Mouse (Mus musculus): ENCODE measurements around the gene Gpld1. TPM values are rescaled to one million over a fixed set of nuclear protein-coding genes. Genes with fewer than 3 reads are reported as not detected.

Gpld1 gene
- polyA plus RNA-seq (2015; fragmentation: Nextera tagmentation; extraction: Ambion mirVana) = 0.31 and 0.32 TPM in 2 replicates

DNA sequence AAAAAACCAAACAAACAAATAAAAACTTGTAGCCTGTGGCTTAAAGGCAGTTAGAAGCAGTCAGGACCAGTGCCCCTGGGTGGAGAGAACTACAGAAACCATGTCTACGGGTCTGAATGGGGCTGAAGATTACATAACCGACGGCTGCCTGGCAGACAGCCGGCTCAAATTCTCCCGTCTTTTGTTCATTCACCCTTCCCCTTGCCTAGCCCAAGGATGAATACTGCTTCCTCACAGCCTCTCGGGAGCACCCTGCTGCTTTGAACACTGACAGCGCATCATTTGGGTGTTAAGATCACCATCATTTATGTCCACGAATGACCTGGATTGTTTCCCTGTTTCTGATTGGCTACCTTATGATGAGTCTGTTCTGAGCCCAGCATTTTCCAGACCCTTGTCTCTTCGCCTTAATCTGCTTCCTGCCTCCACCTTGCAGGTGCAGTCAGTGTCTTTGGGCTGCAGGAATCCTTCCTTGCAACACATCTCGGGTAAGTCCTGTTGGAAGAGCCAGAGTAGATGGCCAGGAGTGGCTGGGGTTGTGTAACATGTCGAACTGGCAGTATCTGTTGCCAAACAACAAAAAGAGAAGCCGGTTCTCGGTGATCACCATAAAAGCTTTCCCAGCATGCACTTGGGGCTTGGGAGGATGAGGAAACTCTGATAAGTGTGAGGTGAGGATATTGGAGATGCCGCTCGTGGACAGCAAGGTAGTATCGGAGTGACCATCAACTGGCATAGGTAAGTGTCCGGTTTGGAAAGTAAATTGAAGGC is at the start of gene Gpld1:
Gene Gpld1, plus strand, starts transcription at position 641 of the 771 bp plus-strand sequence.
- Histone ChIP-seq H3K27ac (no peak within 1 kb of the TSS), H3K9me3 (replicated peaks) (no peaks in the 10 kb centered on the region)

DNA sequence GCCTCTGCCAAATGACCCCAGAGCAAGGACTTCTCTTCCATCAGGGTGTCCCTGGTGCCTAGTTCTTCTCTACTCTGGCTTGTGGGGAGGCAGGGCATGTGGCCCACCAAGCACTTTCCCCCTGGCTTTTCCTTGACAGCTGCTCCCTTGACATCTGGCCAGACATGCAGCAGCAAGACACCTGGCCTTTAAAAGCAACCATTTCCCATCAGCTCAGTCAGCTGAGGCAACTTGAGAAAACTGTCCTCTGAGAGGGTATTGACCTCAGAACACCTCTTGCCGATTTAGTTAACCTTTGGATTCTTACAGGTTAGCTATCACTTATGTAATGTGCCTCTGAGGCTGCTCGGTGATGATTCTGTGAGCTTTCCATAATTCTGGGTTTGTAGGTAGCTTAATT is 49.1 kb upstream of the Gpld1 start:
- Histone ChIP-seq H3K4me2 (no peak overlapping the region), H3K36me3 (no peaks in the 10 kb centered on the region), H3K27ac (no peak overlapping the region), H3K4me3 (no peak overlapping the region), H3K9ac (no peak overlapping the region), H3K4me1 (replicated peaks) (no peaks in the 10 kb centered on the region), H3K27me3 (no peaks in the 10 kb centered on the region), H3K9me3 (replicated peaks) (no peaks in the 10 kb centered on the region)
- ATAC-seq (replicated peaks; ENCODE audit: insufficient number of reproducible peaks, insufficient read depth, low FRiP score, low read depth) = no peak
- 77% methylated on average over 2 of the region's 2 CpGs for WGBS

More for the DNA sequence above, at the start of gene Gpld1:
- H3K9ac ChIP-seq = no peak within 1 kb of the TSS
- no peaks in the 10 kb centered on the region for H3K36me3 ChIP-seq
- no peak for ATAC-seq (replicated peaks; ENCODE audit: insufficient number of reproducible peaks, insufficient read depth, low FRiP score, low read depth)
- no peak within 1 kb of the TSS for H3K4me2 ChIP-seq
- H3K4me1 ChIP-seq (replicated peaks) = peaks cover 10% of the 10 kb centered on the region
- 58% methylated on average over 17 of the region's 17 CpGs for WGBS
- no peak within 1 kb of the TSS for H3K4me3 ChIP-seq
- H3K27me3 ChIP-seq = no peaks in the 10 kb centered on the region

DNA sequence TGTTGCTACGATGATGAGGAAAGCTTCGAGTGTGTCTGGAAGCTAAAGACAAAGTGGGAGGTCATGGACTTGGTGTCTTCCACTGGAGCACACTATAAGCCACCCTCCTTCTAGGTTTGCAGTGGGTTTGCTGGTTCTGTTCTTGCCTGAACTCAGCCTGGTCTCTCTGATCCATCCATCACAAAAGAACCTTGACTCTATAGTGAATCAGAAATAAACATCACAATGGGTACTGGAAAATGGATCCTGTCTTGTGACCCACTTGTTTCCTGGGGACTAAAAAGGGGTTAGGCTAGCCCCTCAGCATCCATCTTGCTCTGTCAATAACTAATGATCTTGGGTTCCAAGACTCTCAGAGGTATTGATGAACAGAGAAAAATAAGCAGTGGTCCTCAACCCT is 41.0 kb upstream of the Gpld1 start:
- H3K4me1 ChIP-seq (replicated peaks) = peaks cover 3% of the 10 kb centered on the region; the same call in 1 of the 2 replicates
- H3K9me3 ChIP-seq (replicated peaks) = no peaks in the 10 kb centered on the region
- ATAC-seq (replicated peaks; ENCODE audit: insufficient number of reproducible peaks, insufficient read depth, low FRiP score, low read depth) = no peak
- H3K36me3 ChIP-seq = no peaks in the 10 kb centered on the region
- no peak overlapping the region for H3K27ac ChIP-seq
- H3K4me3 ChIP-seq = no peak overlapping the region
- WGBS = 85% methylated on average over 2 of the region's 2 CpGs
- H3K27me3 ChIP-seq = no peaks in the 10 kb centered on the region
- no peak overlapping the region for H3K9ac ChIP-seq
- no peak overlapping the region for H3K4me2 ChIP-seq

DNA sequence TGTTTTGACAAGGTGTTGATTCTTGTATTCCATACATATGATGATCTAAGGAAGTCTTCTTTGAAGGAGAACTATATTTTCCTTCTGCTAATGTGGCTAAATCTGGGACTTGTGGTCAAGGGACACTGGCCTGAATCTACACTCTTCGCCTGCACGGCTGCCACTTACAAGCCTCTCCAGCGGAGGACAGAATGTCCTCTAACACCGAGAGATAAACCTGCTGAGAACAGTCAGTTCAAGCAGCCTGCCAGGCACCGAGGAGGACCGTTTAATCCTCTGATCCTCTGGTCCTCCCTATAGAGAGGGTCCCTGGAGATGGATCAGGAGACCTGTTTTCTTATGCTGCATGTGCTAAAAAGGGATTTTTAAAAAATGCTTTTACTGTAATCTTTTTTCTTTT is 39.5 kb upstream of the Gpld1 start:
- H3K9ac ChIP-seq = no peak overlapping the region
- peaks cover 3% of the 10 kb centered on the region; the same call in 1 of the 2 replicates for H3K4me1 ChIP-seq (replicated peaks)
- H3K27me3 ChIP-seq = no peaks in the 10 kb centered on the region
- no peak overlapping the region for H3K4me3 ChIP-seq
- peak overlapping the region; percentile 37 for H3K27ac ChIP-seq
- peak; percentile 76; the same call in 1 of the 2 replicates for ATAC-seq (replicated peaks; ENCODE audit: insufficient number of reproducible peaks, insufficient read depth, low FRiP score, low read depth)
- 46% methylated on average over 6 of the region's 6 CpGs for WGBS
- no peak overlapping the region for H3K4me2 ChIP-seq
- H3K36me3 ChIP-seq = no peaks in the 10 kb centered on the region
- H3K9me3 ChIP-seq (replicated peaks) = no peaks in the 10 kb centered on the region

DNA sequence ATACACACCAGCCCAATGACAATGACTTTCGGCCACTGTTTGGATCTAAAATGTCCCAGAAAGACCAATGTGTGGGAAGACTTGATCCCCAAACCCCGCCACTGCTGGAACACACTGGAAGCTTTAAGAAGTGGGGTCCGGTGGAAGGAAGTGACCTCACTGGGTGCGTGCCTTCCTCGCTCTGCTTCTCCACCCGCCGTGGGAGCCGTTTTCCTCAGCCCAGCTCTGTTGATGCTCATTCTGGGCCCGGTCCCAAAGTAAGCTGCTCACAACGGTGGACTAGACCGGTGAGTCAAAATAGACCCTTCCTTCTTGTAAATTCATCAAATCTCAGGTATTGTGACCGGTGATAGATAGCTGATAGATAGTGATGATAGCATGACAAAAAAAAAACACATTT is 37.5 kb upstream of the Gpld1 start:
- H3K9ac ChIP-seq = no peak overlapping the region
- ATAC-seq (replicated peaks; ENCODE audit: insufficient number of reproducible peaks, insufficient read depth, low FRiP score, low read depth) = no peak
- no peak overlapping the region for H3K27ac ChIP-seq
- H3K4me3 ChIP-seq = no peak overlapping the region
- H3K36me3 ChIP-seq = no peaks in the 10 kb centered on the region
- WGBS = 79% methylated on average over 12 of the region's 12 CpGs
- H3K4me1 ChIP-seq (replicated peaks) = peaks cover 3% of the 10 kb centered on the region; the same call in 1 of the 2 replicates
- no peaks in the 10 kb centered on the region for H3K27me3 ChIP-seq
- no peak overlapping the region for H3K4me2 ChIP-seq
- H3K9me3 ChIP-seq (replicated peaks) = no peaks in the 10 kb centered on the region

DNA sequence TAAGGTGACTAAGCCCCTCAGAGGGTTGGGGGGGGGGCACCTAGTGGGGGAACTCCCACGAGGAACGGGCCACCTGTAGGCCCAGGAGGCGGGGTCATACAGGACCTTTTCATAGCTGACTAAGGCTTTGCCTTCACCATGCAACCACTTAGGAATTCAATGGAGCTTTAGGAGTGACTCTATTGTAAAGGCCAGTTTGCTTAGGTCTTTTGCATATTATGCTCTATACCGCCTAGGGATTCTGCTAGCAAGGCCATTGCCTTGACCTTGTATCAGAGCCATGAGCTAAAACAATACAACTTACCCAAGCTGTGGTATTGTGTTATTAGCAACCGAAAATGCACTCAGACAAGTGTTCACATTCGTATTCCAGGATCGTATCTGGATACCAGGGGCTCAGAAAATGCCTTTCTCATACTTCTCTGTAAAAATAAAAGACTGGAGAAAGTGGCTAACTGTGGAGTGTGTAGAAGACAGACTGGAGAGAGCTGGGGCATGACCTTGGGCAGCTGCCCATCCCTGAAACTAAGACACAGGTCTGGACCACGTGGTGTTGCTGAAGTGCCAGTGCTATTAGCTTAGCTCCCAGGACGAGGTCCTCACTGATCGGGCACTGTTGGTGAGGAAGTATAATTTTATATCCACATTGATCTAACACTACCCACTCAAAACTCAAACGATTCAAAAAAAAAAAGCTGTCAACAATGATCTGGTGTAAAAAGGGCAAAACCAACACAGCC is 36.0 kb upstream of the Gpld1 start:
- WGBS = 72% methylated on average over 11 of the region's 11 CpGs
- H3K4me3 ChIP-seq = no peak overlapping the region
- H3K9me3 ChIP-seq (replicated peaks) = no peaks in the 10 kb centered on the region
- peaks cover 9% of the 10 kb centered on the region; the same call in 1 of the 2 replicates for H3K36me3 ChIP-seq
- no peaks in the 10 kb centered on the region for H3K27me3 ChIP-seq
- peaks cover 3% of the 10 kb centered on the region; the same call in 1 of the 2 replicates for H3K4me1 ChIP-seq (replicated peaks)
- no peak overlapping the region for H3K27ac ChIP-seq
- H3K4me2 ChIP-seq = no peak overlapping the region
- no peak overlapping the region for H3K9ac ChIP-seq
- no peak for ATAC-seq (replicated peaks; ENCODE audit: insufficient number of reproducible peaks, insufficient read depth, low FRiP score, low read depth)

DNA sequence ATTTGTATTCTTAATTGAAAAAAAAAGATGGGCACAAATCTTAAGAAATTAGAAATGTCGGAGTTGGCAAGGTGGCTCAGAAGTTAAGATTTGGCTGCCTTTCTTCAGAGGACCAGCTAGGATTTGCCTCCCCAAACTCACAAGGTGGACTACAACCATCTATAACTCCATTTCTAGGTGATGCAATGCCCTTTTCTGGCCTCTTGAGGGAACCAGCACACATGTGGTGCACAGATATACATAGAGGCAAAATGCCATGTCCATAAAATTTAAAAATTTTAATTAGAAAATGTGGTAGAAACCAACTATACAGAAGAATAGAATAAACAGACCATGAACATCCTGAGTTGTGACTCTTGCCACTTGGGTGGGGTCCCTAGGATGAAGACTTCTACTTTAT is 33.8 kb upstream of the Gpld1 start:
- WGBS = 91% methylated on average over 1 of the region's 1 CpGs
- no peak overlapping the region for H3K4me3 ChIP-seq
- H3K27ac ChIP-seq = no peak overlapping the region
- no peaks in the 10 kb centered on the region for H3K27me3 ChIP-seq
- H3K36me3 ChIP-seq = peaks cover 9% of the 10 kb centered on the region; the same call in 1 of the 2 replicates
- H3K9ac ChIP-seq = no peak overlapping the region
- H3K9me3 ChIP-seq (replicated peaks) = no peaks in the 10 kb centered on the region
- H3K4me1 ChIP-seq (replicated peaks) = no peaks in the 10 kb centered on the region
- H3K4me2 ChIP-seq = no peak overlapping the region
- no peak for ATAC-seq (replicated peaks; ENCODE audit: insufficient number of reproducible peaks, insufficient read depth, low FRiP score, low read depth)

DNA sequence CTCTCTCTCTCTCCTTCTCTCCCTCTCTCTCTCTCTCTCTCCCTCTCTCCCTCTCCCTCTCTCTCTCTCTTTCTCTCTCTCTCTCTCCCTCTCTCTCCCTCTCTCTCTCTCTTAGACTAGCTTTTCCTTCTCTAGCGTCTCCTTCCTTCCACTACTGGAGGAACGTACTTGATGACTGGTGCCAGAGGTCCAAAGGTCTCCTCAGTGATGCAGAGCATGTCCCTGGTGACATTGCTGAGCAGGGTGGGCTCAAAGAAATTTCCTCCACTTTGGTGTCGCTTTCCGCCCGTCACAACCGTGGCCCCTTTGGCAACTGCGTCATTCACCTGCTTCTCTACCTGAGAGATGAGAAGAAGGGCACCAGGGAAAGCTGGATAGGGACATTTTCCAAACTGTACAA is 29.4 kb upstream of the Gpld1 start:
- Histone ChIP-seq H3K9ac (no peak overlapping the region), H3K27me3 (no peaks in the 10 kb centered on the region), H3K4me2 (no peak overlapping the region), H3K27ac (no peak overlapping the region), H3K4me3 (no peak overlapping the region), H3K9me3 (replicated peaks) (no peaks in the 10 kb centered on the region), H3K4me1 (replicated peaks) (peaks cover 8% of the 10 kb centered on the region; the same call in 1 of the 2 replicates), H3K36me3 (peaks cover 21% of the 10 kb centered on the region; the same call in 1 of the 2 replicates)
- WGBS = 90% methylated on average over 7 of the region's 7 CpGs
- no peak for ATAC-seq (replicated peaks; ENCODE audit: insufficient number of reproducible peaks, insufficient read depth, low FRiP score, low read depth)

DNA sequence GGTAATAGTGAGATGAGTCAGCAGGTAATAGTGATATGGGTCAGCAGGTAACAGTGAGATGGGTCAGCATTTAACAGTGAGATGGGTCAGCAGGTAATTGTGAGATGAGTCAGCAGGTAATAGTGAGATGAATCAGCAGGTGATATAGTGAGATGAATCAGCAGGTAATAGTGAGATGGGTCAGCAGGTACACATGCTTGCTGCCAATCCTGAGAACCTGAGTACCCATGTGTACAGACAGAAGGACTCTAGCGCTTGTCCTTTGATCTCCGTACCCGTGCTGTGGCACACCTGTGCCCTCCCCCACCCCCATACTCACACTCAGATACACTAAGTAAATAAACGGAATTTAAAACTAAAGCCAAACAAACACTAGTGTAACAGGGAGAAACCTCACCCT is 28.0 kb upstream of the Gpld1 start:
- Histone ChIP-seq H3K9ac (no peak overlapping the region), H3K4me1 (replicated peaks) (peaks cover 8% of the 10 kb centered on the region; the same call in 1 of the 2 replicates), H3K9me3 (replicated peaks) (no peaks in the 10 kb centered on the region), H3K4me3 (no peak overlapping the region), H3K36me3 (peaks cover 31% of the 10 kb centered on the region; the same call in 1 of the 2 replicates), H3K27ac (no peak overlapping the region), H3K4me2 (no peak overlapping the region), H3K27me3 (no peaks in the 10 kb centered on the region)
- ATAC-seq (replicated peaks; ENCODE audit: insufficient number of reproducible peaks, insufficient read depth, low FRiP score, low read depth) = no peak
- WGBS = 67% methylated on average over 4 of the region's 4 CpGs

DNA sequence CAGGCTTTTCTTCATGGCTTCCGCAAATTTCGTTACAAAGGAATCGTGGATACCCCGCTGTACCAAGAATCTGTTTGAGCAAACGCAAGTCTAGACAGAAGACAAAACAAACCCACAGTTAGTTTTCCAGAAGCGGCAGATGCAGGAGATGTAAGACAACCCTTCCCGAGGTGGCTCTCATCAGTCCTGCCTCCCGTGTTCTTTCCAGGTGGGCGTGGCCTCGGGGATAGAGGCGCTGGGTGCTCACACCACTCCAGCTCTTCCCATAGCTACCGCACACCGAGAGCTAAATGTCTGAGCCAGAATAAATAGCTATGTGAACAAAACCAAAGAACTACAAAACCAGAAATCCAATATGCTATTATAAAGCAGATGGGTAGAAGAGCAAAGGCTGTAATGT is 27.1 kb upstream of the Gpld1 start:
- 61% methylated on average over 13 of the region's 13 CpGs for WGBS
- ATAC-seq (replicated peaks; ENCODE audit: insufficient number of reproducible peaks, insufficient read depth, low FRiP score, low read depth) = no peak
- Histone ChIP-seq H3K9me3 (replicated peaks) (no peaks in the 10 kb centered on the region), H3K4me3 (no peak overlapping the region), H3K36me3 (peaks cover 31% of the 10 kb centered on the region; the same call in 1 of the 2 replicates), H3K27me3 (no peaks in the 10 kb centered on the region), H3K4me1 (replicated peaks) (peaks cover 8% of the 10 kb centered on the region; the same call in 1 of the 2 replicates), H3K27ac (peak overlapping the region; percentile 3; the same call in 1 of the 2 replicates), H3K4me2 (no peak overlapping the region), H3K9ac (no peak overlapping the region)

DNA sequence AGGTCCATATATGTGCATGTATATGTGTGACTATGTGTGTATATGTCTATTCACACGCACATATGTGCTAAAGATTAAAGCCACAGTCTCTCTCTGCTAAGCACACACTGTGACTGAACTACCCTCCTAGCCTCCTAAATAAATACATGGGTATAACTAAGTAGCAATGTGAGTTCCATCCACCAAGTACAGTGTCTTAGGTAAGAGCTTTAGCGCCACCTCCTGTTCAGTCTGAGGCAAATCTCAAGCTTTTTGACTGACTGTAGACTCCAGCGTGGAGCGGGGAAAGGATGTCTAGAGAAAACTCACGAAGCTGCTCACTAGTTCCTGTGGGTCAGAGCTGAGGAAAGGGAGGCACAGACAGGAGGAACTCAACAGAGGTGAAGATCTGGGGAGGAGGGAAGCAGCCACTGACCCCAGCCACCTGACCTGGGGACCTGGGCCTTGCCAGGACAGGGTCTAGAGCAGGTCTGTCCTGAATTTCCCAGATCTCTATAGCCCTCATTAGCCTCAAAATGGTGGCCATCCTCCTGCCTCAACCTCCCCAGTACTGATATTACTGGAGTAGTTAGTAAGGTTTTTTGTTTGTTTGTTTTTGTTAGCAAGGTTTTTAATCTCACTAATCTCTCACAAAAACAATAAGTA is 22.5 kb upstream of the Gpld1 start:
- no peak overlapping the region for H3K27ac ChIP-seq
- 0 out of 2 replicates have a peak, but pooled peaks cover 3% of the 10 kb centered on the region for H3K4me1 ChIP-seq (replicated peaks)
- H3K9me3 ChIP-seq (replicated peaks) = no peaks in the 10 kb centered on the region
- no peak overlapping the region for H3K4me2 ChIP-seq
- H3K36me3 ChIP-seq = peaks cover 33% of the 10 kb centered on the region; the same call in 1 of the 2 replicates
- WGBS = 24% methylated on average over 5 of the region's 5 CpGs
- H3K27me3 ChIP-seq = no peaks in the 10 kb centered on the region
- H3K9ac ChIP-seq = no peak overlapping the region
- H3K4me3 ChIP-seq = no peak overlapping the region
- peak; percentile 66; the same call in 1 of the 2 replicates for ATAC-seq (replicated peaks; ENCODE audit: insufficient number of reproducible peaks, insufficient read depth, low FRiP score, low read depth)

All from heart, embryonic 15.5 days (tissue).